Mouse (Mus musculus) cortical plate, adult 2 months (tissue): ENCODE measurements around the gene Lrrc3c.

Source experiments
- CTCF ChIP-seq: fragments of 200-500 bp; IDR thresholded peaks from 2 replicates; pipeline ENCODE4 v1.5.1; 2011; ENCODE audit warnings: mild to moderate bottlenecking, control low read depth, low read length; ENCODE audit not compliant: insufficient read depth; ENCODE audit errors: extremely low read depth
- POLR2A ChIP-seq: fragments of 200-500 bp; IDR thresholded peaks from 2 replicates; pipeline ENCODE4 v1.6.1; 2011; ENCODE audit warnings: mild to moderate bottlenecking, low read length, control low read depth; ENCODE audit not compliant: insufficient read depth; ENCODE audit errors: extremely low read depth

DNA sequence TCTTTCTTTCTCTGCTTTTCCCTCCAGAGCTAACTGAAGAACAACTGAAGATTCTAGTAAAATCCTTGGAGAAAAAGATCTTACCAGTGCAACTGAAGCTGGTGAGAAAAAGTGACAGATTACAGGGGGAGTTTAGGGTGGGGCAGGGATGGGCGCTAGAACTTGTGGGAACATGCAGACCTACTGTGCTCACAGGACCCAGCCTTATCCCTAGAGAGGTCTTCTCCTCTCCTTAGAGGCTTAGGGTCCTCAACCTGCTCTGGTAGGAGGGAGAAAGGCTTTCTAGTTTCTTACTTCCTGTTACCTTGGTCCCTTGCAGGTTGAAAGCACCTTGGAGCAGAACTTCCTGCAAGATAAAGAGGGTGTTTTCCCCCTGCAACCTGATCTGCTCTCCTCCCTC lies 39.4 kb downstream of the Lrrc3c start:
- TF ChIP-seq CTCF (no peak), POLR2A (no peak)
